Mouse (Mus musculus) forebrain, embryonic 14.5 days (tissue): ENCODE results near the gene Asna1. TPM values are rescaled to one million over a fixed set of nuclear protein-coding genes. Genes with fewer than 3 reads are reported as not detected.

Source experiments
- ATAC-seq: fragments of 200-750 bp; cut with Nextera tagmentation; 2 replicates; pipeline ENCODE4 v1.8.0; 2017; ENCODE audit warnings: mild to moderate bottlenecking, moderate library complexity
- DNase-seq: peaks from one replicate; pipeline ENCODE4 v3.0.0-alpha.2; 2015; ENCODE audit warnings: low spot score
- H3K27ac ChIP-seq: fragments of 300-500 bp; sonication (generic); 2 replicates; pipeline ENCODE4 v1.5.1; 2014; ENCODE audit warnings: low read depth, mild to moderate bottlenecking, control low read depth, low read length, moderate library complexity
- H3K27me3 ChIP-seq: fragments of 300-500 bp; sonication (generic); replicated peaks from 2 replicates; pipeline ENCODE4 v1.6.1; 2014; ENCODE audit warnings: low read length, control low read depth, mixed read lengths; ENCODE audit not compliant: control insufficient read depth, insufficient read depth
- H3K36me3 ChIP-seq: fragments of 300-500 bp; sonication (generic); 2 replicates; pipeline ENCODE4 v1.6.1; 2014; ENCODE audit warnings: low read length, control low read depth; ENCODE audit not compliant: control insufficient read depth, insufficient read depth
- H3K4me1 ChIP-seq: fragments of 300-500 bp; sonication (generic); 2 replicates; pipeline ENCODE4 v1.6.1; 2014; ENCODE audit warnings: antibody characterized with exemption, low read length, control low read depth; ENCODE audit not compliant: control insufficient read depth, insufficient read depth
- H3K4me2 ChIP-seq: fragments of 300-500 bp; sonication (generic); 2 replicates; pipeline ENCODE4 v1.6.1; 2014; ENCODE audit warnings: mild to moderate bottlenecking, control low read depth, low read length
- H3K4me3 ChIP-seq: fragments of 300-500 bp; sonication (generic); 2 replicates; pipeline ENCODE4 v1.5.1; 2014; ENCODE audit warnings: low read depth, low read length, control low read depth
- H3K9ac ChIP-seq: fragments of 300-500 bp; sonication (generic); 2 replicates; pipeline ENCODE4 v1.6.1; 2014; ENCODE audit warnings: mild to moderate bottlenecking, low read length, control low read depth, moderate library complexity
- H3K9me3 ChIP-seq: fragments of 300-500 bp; sonication (generic); replicated peaks from 2 replicates; pipeline ENCODE4 v1.6.1; 2016; ENCODE audit warnings: low read length, control low read depth, mixed read lengths; ENCODE audit not compliant: control insufficient read depth
- WGBS: fragments of 180-500 bp; shearing (Covaris S2); extraction: QIAGEN DNeasy Blood & Tissue Kit; methylation state at CpG from one replicate; pipeline ENCODE4 v1.1.7; 2014; 5-methylcytosine and 5-hydroxymethylcytosine counted together
- microRNA-seq: library from miRNA; unstranded; fragments of <30 nt; microRNA quantifications from one replicate; pipeline ENCODE4, GENCODE M21; 2016
- polyA plus RNA-seq: library from polyadenylated mRNA; unstranded; fragments of >200 nt; fragmentation: Nextera tagmentation; extraction: Ambion mirVana; gene quantifications from 2 replicates; pipeline ENCODE4 v1.2.1, GENCODE M21; 2014

Gene Asna1
- polyA plus RNA-seq, 1 experiment from 2014 or later: 178 TPM

- ATAC-seq: peak; percentile 77
- peaks cover 40% of the 10 kb centered on the region for H3K36me3 ChIP-seq
- peak; percentile 86 for DNase-seq
- H3K4me2 ChIP-seq: peak within 1 kb of the TSS; percentile 95
- no peaks in the 10 kb centered on the region for H3K27me3 ChIP-seq
- peak within 1 kb of the TSS; percentile 99 for H3K9ac ChIP-seq
- H3K4me3 ChIP-seq: peak within 1 kb of the TSS; percentile 90
- H3K9me3 ChIP-seq: no peaks in the 10 kb centered on the region
- H3K27ac ChIP-seq: peak within 1 kb of the TSS; percentile 84
- WGBS: 2% methylated on average over 54 of the region's 56 CpGs
- peaks cover 21% of the 10 kb centered on the region for H3K4me1 ChIP-seq
Measured at GRCm38 (mm10) chr8:84969241-84970134, 55.6 kb downstream of the Asna1 start, which contains the start of the genes Gm49661, Prdx2 and Rnaseh2a. TSS of gene Gm49661 (minus strand) at chr8:84969433. TSS of gene Prdx2 (plus strand) at chr8:84969587. TSS of gene Rnaseh2a (minus strand) at chr8:84969767.

GRCm38 (mm10) chr8:84968650-84969049 lies 56.4 kb downstream of the Asna1 start:
- no peaks in the 10 kb centered on the region for H3K9me3 ChIP-seq
- WGBS: 7% methylated on average over 2 of the region's 2 CpGs
- H3K27me3 ChIP-seq: no peaks in the 10 kb centered on the region
- peak overlapping the region; percentile 95 for H3K4me2 ChIP-seq
- H3K4me1 ChIP-seq: peaks cover 21% of the 10 kb centered on the region
- peak overlapping the region; percentile 90 for H3K4me3 ChIP-seq
- DNase-seq (no peak), ATAC-seq (no peak)
- no peak overlapping the region for H3K27ac ChIP-seq
- H3K9ac ChIP-seq: peak overlapping the region; percentile 99
- peaks cover 31% of the 10 kb centered on the region for H3K36me3 ChIP-seq

Small RNA genes lying within 50 kb of the gene (microRNA-seq; reads per million reads assigned to microRNA genes)
- 1.7 reads per million, percentile 7 among the genes with 10 or more reads in this experiment for gene Mir7070

Other genes starting within 250 kb of the Asna1 start
- gene Nfix, start 224.9 kb downstream of the Asna1 start, polyA plus RNA-seq: 237 and 318 TPM in 2 replicates
- 8.6 and 9.4 TPM in 2 replicates for gene Dand5, start 202.5 kb downstream of the Asna1 start, polyA plus RNA-seq
- gene Gadd45gip1, start 193.8 kb downstream of the Asna1 start, polyA plus RNA-seq: 35.2 and 41.3 TPM in 2 replicates
- 87.3 and 88.1 TPM in 2 replicates for gene Rad23a, start 184.6 kb downstream of the Asna1 start, polyA plus RNA-seq
- gene Calr, start 178.3 kb downstream of the Asna1 start, polyA plus RNA-seq: 514 and 606 TPM in 2 replicates
- gene Farsa, start 168.3 kb downstream of the Asna1 start, polyA plus RNA-seq: 92.3 and 102 TPM in 2 replicates
- 58.0 and 71.5 TPM in 2 replicates for gene Syce2, start 153.2 kb downstream of the Asna1 start, polyA plus RNA-seq
- gene Gcdh, start 131.4 kb downstream of the Asna1 start, polyA plus RNA-seq: 27.1 and 30.0 TPM in 2 replicates
- 0.74 and 0.99 TPM in 2 replicates for gene Klf1, start 123.4 kb downstream of the Asna1 start, polyA plus RNA-seq
- gene Dnase2a, start 116.7 kb downstream of the Asna1 start, polyA plus RNA-seq: 4.8 and 5.5 TPM in 2 replicates
- gene Mast1, start 87.9 kb downstream of the Asna1 start, polyA plus RNA-seq: 24.5 and 40.2 TPM in 2 replicates
- 0.47 and 0.73 TPM in 2 replicates for gene Rtbdn, start 78.3 kb downstream of the Asna1 start, polyA plus RNA-seq
- gene Gm49661, start 55.8 kb downstream of the Asna1 start, polyA plus RNA-seq: not detected in 2 replicates
- gene Prdx2, start 55.7 kb downstream of the Asna1 start, polyA plus RNA-seq: 1,735 and 2,101 TPM in 2 replicates
- 93.3 and 111 TPM in 2 replicates for gene Rnaseh2a, start 55.5 kb downstream of the Asna1 start, polyA plus RNA-seq
- 5.0 and 6.5 TPM in 2 replicates for gene Junb, start 46.6 kb downstream of the Asna1 start, polyA plus RNA-seq
- gene Hook2, start 34.7 kb downstream of the Asna1 start, polyA plus RNA-seq: 13.0 and 20.3 TPM in 2 replicates
- not detected in 2 replicates for gene Best2, start 10.8 kb downstream of the Asna1 start, polyA plus RNA-seq
- 166 and 169 TPM in 2 replicates for gene Trir, start 1.5 kb upstream of the Asna1 start, polyA plus RNA-seq
- 27.8 and 36.8 TPM in 2 replicates for gene Tnpo2, start 11.6 kb upstream of the Asna1 start, polyA plus RNA-seq
- gene Fbxw9, start 34.8 kb upstream of the Asna1 start, polyA plus RNA-seq: 46.5 and 56.2 TPM in 2 replicates
- gene Gm5741, start 42.7 kb upstream of the Asna1 start, polyA plus RNA-seq: 0.88 TPM in 1 of 2 replicates, not detected in the other
- gene Dhps, start 46.5 kb upstream of the Asna1 start, polyA plus RNA-seq: 83.4 and 85.3 TPM in 2 replicates
- 147 and 170 TPM in 2 replicates for gene Wdr83os, start 55.5 kb upstream of the Asna1 start, polyA plus RNA-seq
- gene Wdr83, start 56.0 kb upstream of the Asna1 start, polyA plus RNA-seq: 49.7 and 50.1 TPM in 2 replicates
- gene Man2b1, start 58.0 kb upstream of the Asna1 start, polyA plus RNA-seq: 10.8 and 14.5 TPM in 2 replicates
- gene Zfp791, start 97.8 kb upstream of the Asna1 start, polyA plus RNA-seq: 1.7 and 2.7 TPM in 2 replicates
- gene Cks1brt, start 126.6 kb upstream of the Asna1 start, polyA plus RNA-seq: not detected in 2 replicates
- gene Olfr371, start 200.7 kb upstream of the Asna1 start, polyA plus RNA-seq: not detected in 2 replicates